Mouse (Mus musculus): ENCODE results near the gene Gper1. TPM values are rescaled to one million over a fixed set of nuclear protein-coding genes. Genes with fewer than 3 reads are reported as not detected.

Gper1 gene
- polyA plus RNA-seq, 1 experiment from 2014 or later = 7.2 TPM

GRCm38 (mm10) chr5:139453031-139453430 is 30.1 kb downstream of the Gper1 start:
- H3K36me3 ChIP-seq (ENCODE audit: insufficient read depth, low read length) = no peaks in the 10 kb centered on the region
- H3K4me2 ChIP-seq (replicated peaks; ENCODE audit: low read depth, low read length) = no peak overlapping the region
- H3K27ac ChIP-seq (ENCODE audit: low read length) = no peak overlapping the region
- DNase-seq (ENCODE audit: low spot score) (no peak), ATAC-seq (no peak)
- H3K9ac ChIP-seq (replicated peaks; ENCODE audit: low read depth) = no peak overlapping the region
- no peaks in the 10 kb centered on the region for H3K9me3 ChIP-seq (ENCODE audit: low read length)
- no peak overlapping the region for H3K4me3 ChIP-seq (ENCODE audit: low read depth, low read length)
- no peaks in the 10 kb centered on the region for H3K27me3 ChIP-seq (replicated peaks; ENCODE audit: insufficient read depth, low read length)
- H3K4me1 ChIP-seq (ENCODE audit: insufficient read depth, low read depth, low read length) = no peaks in the 10 kb centered on the region
- no peak for TF ChIP-seq EP300 (IDR thresholded peaks at IDR 0.05)
- TF ChIP-seq CTCF (IDR thresholded peaks at IDR 0.05) = no peak
- WGBS = 93% methylated on average over 10 of the region's 10 CpGs

GRCm38 (mm10) chr5:139455166-139455565 is 32.2 kb downstream of the Gper1 start:
- no peaks in the 10 kb centered on the region for H3K36me3 ChIP-seq (ENCODE audit: insufficient read depth, low read length)
- peaks cover 3% of the 10 kb centered on the region; the same call in 1 of the 2 replicates for H3K4me1 ChIP-seq (ENCODE audit: insufficient read depth, low read depth, low read length)
- H3K9me3 ChIP-seq (ENCODE audit: low read length) = no peaks in the 10 kb centered on the region
- WGBS = 82% methylated on average over 12 of the region's 12 CpGs
- no peak overlapping the region for H3K27ac ChIP-seq (ENCODE audit: low read length)
- H3K4me2 ChIP-seq (replicated peaks; ENCODE audit: low read depth, low read length) = no peak overlapping the region
- ATAC-seq = no peak
- H3K27me3 ChIP-seq (replicated peaks; ENCODE audit: insufficient read depth, low read length) = no peaks in the 10 kb centered on the region
- TF ChIP-seq EP300 (IDR thresholded peaks at IDR 0.05) = no peak
- TF ChIP-seq CTCF (IDR thresholded peaks at IDR 0.05) = no peak
- H3K9ac ChIP-seq (replicated peaks; ENCODE audit: low read depth) = no peak overlapping the region
- no peak overlapping the region for H3K4me3 ChIP-seq (ENCODE audit: low read depth, low read length)
- DNase-seq (ENCODE audit: low spot score) = no peak

GRCm38 (mm10) chr5:139457241-139457640 is 34.3 kb downstream of the Gper1 start:
- TF ChIP-seq EP300 (IDR thresholded peaks at IDR 0.05) (no peak), CTCF (IDR thresholded peaks at IDR 0.05) (no peak)
- WGBS = 53% methylated on average over 8 of the region's 8 CpGs
- no peak overlapping the region for H3K4me2 ChIP-seq (replicated peaks; ENCODE audit: low read depth, low read length)

GRCm38 (mm10) chr5:139459938-139460337 is 37.0 kb downstream of the Gper1 start:
- no peaks in the 10 kb centered on the region for H3K36me3 ChIP-seq (ENCODE audit: insufficient read depth, low read length)
- H3K4me2 ChIP-seq (replicated peaks; ENCODE audit: low read depth, low read length) = peak overlapping the region; percentile 77
- 6% methylated on average over 10 of the region's 10 CpGs for WGBS
- ATAC-seq = no peak
- no peak for DNase-seq (ENCODE audit: low spot score)
- no peaks in the 10 kb centered on the region for H3K9me3 ChIP-seq (ENCODE audit: low read length)
- TF ChIP-seq CTCF (IDR thresholded peaks at IDR 0.05) (no peak), EP300 (IDR thresholded peaks at IDR 0.05) (no peak)
- no peaks in the 10 kb centered on the region for H3K27me3 ChIP-seq (replicated peaks; ENCODE audit: insufficient read depth, low read length)
- H3K9ac ChIP-seq (replicated peaks; ENCODE audit: low read depth) = 0 out of 2 replicates have a peak overlapping the region, but pooled peaks have one; percentile 20
- H3K27ac ChIP-seq (ENCODE audit: low read length) = no peak overlapping the region
- peak overlapping the region; percentile 54 for H3K4me3 ChIP-seq (ENCODE audit: low read depth, low read length)
- peaks cover 7% of the 10 kb centered on the region; the same call in 1 of the 2 replicates for H3K4me1 ChIP-seq (ENCODE audit: insufficient read depth, low read depth, low read length)

More at GRCm38 (mm10) chr5:139457241-139457640, 34.3 kb downstream of the Gper1 start:
- Histone ChIP-seq H3K27me3 (replicated peaks; ENCODE audit: insufficient read depth, low read length) (no peaks in the 10 kb centered on the region), H3K36me3 (ENCODE audit: insufficient read depth, low read length) (no peaks in the 10 kb centered on the region), H3K4me3 (ENCODE audit: low read depth, low read length) (no peak overlapping the region), H3K27ac (ENCODE audit: low read length) (peak overlapping the region; percentile 76), H3K9me3 (ENCODE audit: low read length) (no peaks in the 10 kb centered on the region), H3K9ac (replicated peaks; ENCODE audit: low read depth) (no peak overlapping the region), H3K4me1 (ENCODE audit: insufficient read depth, low read depth, low read length) (peaks cover 7% of the 10 kb centered on the region; the same call in 1 of the 2 replicates)
- DNase-seq (ENCODE audit: low spot score) (peak; percentile 78), ATAC-seq (peak; percentile 29; the same call in 1 of the 2 replicates)

- H3K36me3 ChIP-seq (ENCODE audit: insufficient read depth, low read length) = no peaks in the 10 kb centered on the region
- DNase-seq (ENCODE audit: low spot score) (peak; percentile 96), ATAC-seq (peak; percentile 98)
- no peak for TF ChIP-seq CTCF (IDR thresholded peaks at IDR 0.05)
- no peak for TF ChIP-seq EP300 (IDR thresholded peaks at IDR 0.05)
- H3K4me1 ChIP-seq (ENCODE audit: insufficient read depth, low read depth, low read length) = peaks cover 7% of the 10 kb centered on the region; the same call in 1 of the 2 replicates
- H3K4me3 ChIP-seq (ENCODE audit: low read depth, low read length) = peak within 1 kb of the TSS; percentile 54
- WGBS = 4% methylated on average over 42 of the region's 42 CpGs
- H3K9ac ChIP-seq (replicated peaks; ENCODE audit: low read depth) = 0 out of 2 replicates have a peak within 1 kb of the TSS, but pooled peaks have one; percentile 20
- H3K9me3 ChIP-seq (ENCODE audit: low read length) = no peaks in the 10 kb centered on the region
- H3K4me2 ChIP-seq (replicated peaks; ENCODE audit: low read depth, low read length) = peak within 1 kb of the TSS; percentile 77
- H3K27me3 ChIP-seq (replicated peaks; ENCODE audit: insufficient read depth, low read length) = no peaks in the 10 kb centered on the region
- no peak within 1 kb of the TSS for H3K27ac ChIP-seq (ENCODE audit: low read length)
Observed at GRCm38 (mm10) chr5:139460384-139461067, 37.6 kb downstream of the Gper1 start, which contains the start of gene 3110082I17Rik. TSS of gene 3110082I17Rik (minus strand) at chr5:139460527.

- DNase-seq (ENCODE audit: low spot score) = peak; percentile 51
- no peaks in the 10 kb centered on the region for H3K36me3 ChIP-seq (ENCODE audit: insufficient read depth, low read length)
Observed at GRCm38 (mm10) chr5:139464874-139465273, 41.9 kb downstream of the Gper1 start.

More at GRCm38 (mm10) chr5:139464874-139465273, 41.9 kb downstream of the Gper1 start:
- TF ChIP-seq EP300 (IDR thresholded peaks at IDR 0.05) (no peak), CTCF (IDR thresholded peaks at IDR 0.05) (no peak)
- ATAC-seq = no peak
- Histone ChIP-seq H3K27me3 (replicated peaks; ENCODE audit: insufficient read depth, low read length) (no peaks in the 10 kb centered on the region), H3K9ac (replicated peaks; ENCODE audit: low read depth) (no peak overlapping the region), H3K9me3 (ENCODE audit: low read length) (no peaks in the 10 kb centered on the region), H3K4me1 (ENCODE audit: insufficient read depth, low read depth, low read length) (peaks cover 6% of the 10 kb centered on the region; the same call in 1 of the 2 replicates), H3K4me3 (ENCODE audit: low read depth, low read length) (no peak overlapping the region), H3K27ac (ENCODE audit: low read length) (no peak overlapping the region), H3K4me2 (replicated peaks; ENCODE audit: low read depth, low read length) (no peak overlapping the region)
- 45% methylated on average over 4 of the region's 4 CpGs for WGBS
